Mouse (Mus musculus): ENCODE data around the gene Rab25.

Gene Rab25

GRCm38 (mm10) chr3:88526157-88527131, 21.7 kb downstream of the Rab25 start:
- in situ Hi-C loops (cut with MboI, MseI) = no loop called here

GRCm38 (mm10) chr3:88525021-88525420, 23.1 kb downstream of the Rab25 start:
- in situ Hi-C loops (cut with MboI, MseI) = no loop called here

GRCm38 (mm10) chr3:88523027-88523426, 25.1 kb downstream of the Rab25 start:
- in situ Hi-C loops (cut with MboI, MseI) = loop anchor here (5.0 kb wide), 2 partner anchors 36 to 116 kb away; no protein-coding TSS in a partner anchor

GRCm38 (mm10) chr3:88521803-88522331, 26.2 kb downstream of the Rab25 start:
- in situ Hi-C loops (cut with MboI, MseI) = loop anchor here (5.0 kb wide), 2 partner anchors 35 to 115 kb away; no protein-coding TSS in a partner anchor

GRCm38 (mm10) chr3:88521156-88521555, 26.9 kb downstream of the Rab25 start:
- in situ Hi-C loops (cut with MboI, MseI) = loop anchor here (5.0 kb wide), 2 partner anchors 34 to 114 kb away; no protein-coding TSS in a partner anchor

- in situ Hi-C loops (cut with MboI, MseI) = loop anchor here (5.0 kb wide), 2 partner anchors 33 to 113 kb away; no protein-coding TSS in a partner anchor
These were observed 28.0 kb downstream of the Rab25 start for GRCm38 (mm10) chr3:88520078-88520477.

DNA sequence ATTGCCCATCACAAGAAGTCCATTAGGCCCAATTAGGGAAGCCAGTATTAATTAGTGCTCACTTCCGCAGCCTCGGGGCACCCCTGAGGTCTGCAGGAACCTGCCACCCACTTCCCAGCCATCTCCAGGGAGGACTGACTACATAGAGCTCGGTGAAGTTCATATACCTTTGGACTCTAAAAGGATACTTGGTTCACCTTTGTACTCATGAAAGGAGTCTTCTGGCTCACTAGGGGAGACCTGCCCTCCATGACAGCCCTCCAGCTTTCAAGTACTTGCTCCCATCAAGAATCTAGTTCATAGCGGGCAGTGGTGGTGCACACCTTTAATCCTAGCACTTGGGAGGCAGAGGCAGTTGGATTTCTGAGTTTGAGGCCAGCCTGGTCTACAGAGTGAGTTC, 29.7 kb downstream of the Rab25 start:
- in situ Hi-C loops (cut with MboI, MseI) = no loop called here

DNA sequence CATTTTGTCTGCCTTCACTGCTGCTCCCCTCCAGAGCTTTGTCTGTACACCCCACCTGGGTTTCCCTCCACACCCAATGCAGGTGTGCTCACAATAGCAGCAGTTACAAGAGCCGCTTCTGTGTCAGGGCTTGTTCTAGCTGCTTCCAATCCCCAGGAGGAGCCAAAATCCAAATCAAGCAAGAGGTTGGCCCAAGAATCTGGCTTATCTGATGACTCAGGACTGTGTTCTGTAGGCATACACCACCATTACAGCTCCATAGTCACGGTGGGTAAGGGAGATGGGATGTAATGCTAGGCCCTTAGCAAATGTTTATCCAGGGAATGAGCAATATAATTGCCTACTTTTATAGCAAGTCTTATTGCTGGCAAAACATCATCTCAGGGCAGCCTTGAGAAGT, 31.7 kb downstream of the Rab25 start:
- in situ Hi-C loops (cut with MboI, MseI) = no loop called here

GRCm38 (mm10) chr3:88515095-88515386, 33.1 kb downstream of the Rab25 start:
- in situ Hi-C loops (cut with MboI, MseI) = no loop called here

- in situ Hi-C loops (cut with MboI, MseI) = no loop called here
These were observed 33.6 kb downstream of the Rab25 start for GRCm38 (mm10) chr3:88514231-88515094.

- in situ Hi-C loops (cut with MboI, MseI) = no loop called here
These were observed 34.5 kb downstream of the Rab25 start for GRCm38 (mm10) chr3:88513546-88514115.

- in situ Hi-C loops (cut with MboI, MseI) = no loop called here
These were observed 35.1 kb downstream of the Rab25 start for GRCm38 (mm10) chr3:88512896-88513545.

- in situ Hi-C loops (cut with MboI, MseI) = no loop called here
These were observed 35.8 kb downstream of the Rab25 start for GRCm38 (mm10) chr3:88512141-88512895.

GRCm38 (mm10) chr3:88511559-88511958, 36.5 kb downstream of the Rab25 start:
- in situ Hi-C loops (cut with MboI, MseI) = no loop called here

GRCm38 (mm10) chr3:88510421-88511289, 37.4 kb downstream of the Rab25 start:
- in situ Hi-C loops (cut with MboI, MseI) = no loop called here

DNA sequence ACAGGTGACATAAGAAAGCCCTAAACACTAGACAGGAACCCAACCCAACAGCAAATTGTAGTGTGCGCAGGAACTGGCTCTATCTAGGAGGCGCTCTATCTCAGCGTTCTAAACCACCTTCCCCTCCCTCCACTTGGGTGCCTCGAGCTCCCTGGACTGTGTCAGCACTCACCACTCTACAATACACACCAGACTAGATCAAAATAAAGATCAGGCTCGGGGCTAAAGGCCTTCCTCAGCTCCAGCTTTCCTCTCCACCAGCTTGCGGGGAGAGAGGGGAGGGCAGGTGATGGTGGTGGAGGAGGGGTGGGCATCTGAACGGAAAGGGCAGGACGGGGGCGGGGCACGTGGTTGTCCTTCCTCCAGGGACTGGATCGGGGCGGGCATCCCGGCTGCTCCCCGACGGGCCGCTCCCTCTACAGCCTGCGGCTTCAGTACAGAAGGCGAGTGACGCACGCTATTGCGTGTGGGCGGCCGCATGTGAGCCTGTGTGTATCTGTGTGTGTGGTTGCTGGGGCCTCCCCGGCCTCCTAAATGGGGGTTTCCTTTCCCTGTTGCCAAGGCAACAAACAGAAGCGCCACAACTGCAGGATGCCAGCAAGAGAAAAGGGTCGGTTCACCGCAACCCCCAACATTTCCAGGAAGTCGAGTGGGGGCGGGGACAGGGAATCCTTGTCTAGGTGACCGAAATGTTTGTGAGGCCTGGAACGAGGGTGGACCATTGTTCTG, 38.2 kb downstream of the Rab25 start, which contains the start of gene Lmna:
Lmna (minus strand) TSS at position 265 of the 729 bp plus-strand sequence.
- in situ Hi-C loops (cut with MboI, MseI) = no loop called here

DNA sequence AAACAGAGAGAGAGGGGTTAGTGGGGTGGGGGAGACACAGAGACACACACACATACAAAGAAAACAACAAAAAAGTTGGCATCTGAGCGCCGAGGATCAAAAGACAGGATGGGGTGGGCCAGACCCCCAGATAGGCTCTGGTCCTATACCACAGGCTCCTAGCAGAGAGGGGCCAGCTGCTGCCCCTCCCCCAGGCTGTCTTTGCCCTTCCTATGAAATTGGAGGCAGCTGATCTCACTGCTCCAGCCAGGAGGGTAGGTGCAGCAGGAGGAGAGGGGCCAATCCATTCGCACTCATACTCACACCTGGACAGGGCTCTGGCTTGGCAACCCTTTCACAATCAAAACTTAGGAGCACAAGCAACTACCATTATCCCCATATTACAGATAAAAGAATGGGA, 38.9 kb downstream of the Rab25 start:
- in situ Hi-C loops (cut with MboI, MseI) = no loop called here

DNA sequence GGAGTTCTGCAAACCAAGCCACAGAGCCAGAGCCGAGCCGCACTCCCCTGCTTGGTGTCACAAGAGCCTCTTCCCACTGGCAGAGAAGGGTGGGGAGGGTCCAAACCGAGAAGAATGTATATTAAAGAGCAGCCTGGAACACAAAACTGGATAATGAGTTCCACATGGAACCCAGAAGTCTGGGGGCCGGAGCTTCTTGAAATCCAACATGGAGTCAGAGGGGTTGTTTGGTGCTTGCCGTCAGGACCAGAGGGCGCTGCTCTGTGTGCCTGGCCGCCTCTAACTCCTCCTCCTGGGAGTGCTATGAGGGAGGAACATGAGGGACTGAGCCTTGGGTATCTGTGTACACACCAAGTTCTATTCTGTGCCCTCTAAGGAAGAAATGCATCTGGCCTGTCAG, 42.3 kb downstream of the Rab25 start:
- in situ Hi-C loops (cut with MboI, MseI) = no loop called here

GRCm38 (mm10) chr3:88505081-88505480, 43.0 kb downstream of the Rab25 start:
- in situ Hi-C loops (cut with MboI, MseI) = no loop called here

Measured in T-helper 2 cell (primary cell).